Mouse (Mus musculus) spleen, adult 12 weeks (tissue): ENCODE measurements around the gene Wdr81.
A peak's percentile ranks its signal among the peaks of the same experiment; 100 is the strongest.
"Not testable (repeated sequence)": the region's sequence is repeated elsewhere in the genome, so short reads cannot be mapped to it uniquely, and the experiment has no call there.

ENCODE experiments used
- DNase-seq: peaks from one replicate; pipeline ENCODE4 v3.0.0; 2022; ENCODE audit warnings: low spot score

Gene Wdr81

DNA sequence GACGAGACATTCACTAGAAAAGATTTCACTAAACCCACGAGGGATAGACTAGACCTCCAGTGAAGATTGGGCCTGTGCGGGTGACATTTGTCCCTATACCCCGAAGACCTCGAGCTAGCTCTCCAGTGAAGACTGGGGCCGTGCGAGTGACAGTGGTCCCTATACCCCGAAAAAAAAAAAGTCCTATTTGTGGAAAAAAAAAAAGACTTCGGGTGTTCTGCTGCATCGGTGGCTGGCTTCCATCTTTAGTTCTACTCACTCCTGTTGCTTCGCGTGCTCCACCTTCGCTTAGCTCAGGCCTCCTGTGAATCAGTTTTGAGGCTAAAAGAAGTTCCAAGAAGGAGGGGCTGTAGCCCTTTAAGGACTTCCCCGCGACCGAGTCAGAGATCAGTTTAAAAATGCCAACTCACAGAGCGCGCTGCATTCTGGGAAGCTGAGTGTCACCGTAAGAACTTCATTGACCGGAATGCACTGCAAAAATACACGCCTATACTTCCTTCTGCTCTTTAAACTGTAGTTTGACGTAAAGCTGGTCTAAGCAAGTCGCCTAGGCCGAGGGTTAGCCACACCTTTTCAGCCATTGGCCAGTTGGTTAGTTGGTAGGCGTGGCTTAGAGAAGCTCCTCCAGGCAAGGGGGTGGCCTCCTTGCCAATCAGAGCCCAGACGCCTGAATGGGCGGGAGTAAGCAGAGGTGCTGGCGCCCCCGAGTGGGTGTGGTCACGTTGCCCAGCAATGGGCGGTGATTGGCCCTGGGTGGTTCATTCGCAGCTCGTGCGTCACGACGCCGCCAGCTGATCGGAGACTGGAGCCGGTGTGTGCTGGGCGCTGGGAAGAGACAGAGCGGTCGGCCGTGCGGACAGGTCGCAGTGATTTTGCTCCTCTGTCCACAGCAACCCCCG, 6.6 kb upstream of the Wdr81 start, which contains the start of gene Tlcd2:
Tlcd2 (plus strand) TSS at position 872 of the 899 bp plus-strand sequence.
- DNase-seq, result peak; percentile 98

DNA sequence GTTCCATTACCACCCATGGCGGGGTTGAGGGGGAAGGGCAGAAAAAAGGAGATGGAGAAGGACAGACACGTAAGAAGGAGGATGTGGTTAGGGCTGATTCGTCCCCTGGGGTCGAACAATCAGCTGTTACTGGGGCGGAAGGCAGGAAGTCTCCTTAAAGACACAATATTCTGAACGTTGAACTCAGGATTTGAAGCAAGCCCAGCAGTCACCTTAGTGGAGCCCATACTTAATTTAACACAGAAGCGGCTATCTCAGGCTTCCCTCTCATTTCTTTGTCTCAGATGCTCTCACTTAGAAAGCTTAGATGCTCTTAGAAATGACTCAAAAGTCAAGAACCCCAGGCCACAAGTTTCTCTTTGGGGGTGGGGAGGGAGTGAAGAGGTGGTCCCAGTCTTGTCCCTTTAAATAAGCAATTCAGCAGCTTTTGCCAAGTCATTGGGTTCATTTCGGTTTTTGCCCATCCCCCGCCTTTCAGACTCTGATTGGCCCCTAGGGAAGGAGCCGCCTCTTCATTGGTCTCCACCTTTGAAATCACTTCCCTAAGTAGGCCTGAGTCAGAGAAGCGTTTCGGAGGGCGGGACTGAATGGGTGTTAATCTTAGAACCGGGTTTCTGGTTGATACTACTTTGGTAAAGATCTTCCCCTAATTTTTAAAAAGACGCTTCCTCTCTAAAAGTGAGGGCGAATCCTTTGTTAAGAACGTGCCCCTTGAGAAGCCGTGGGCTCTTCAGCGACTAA, 5.8 kb upstream of the Wdr81 start:
- peak; percentile 83 for DNase-seq

DNA sequence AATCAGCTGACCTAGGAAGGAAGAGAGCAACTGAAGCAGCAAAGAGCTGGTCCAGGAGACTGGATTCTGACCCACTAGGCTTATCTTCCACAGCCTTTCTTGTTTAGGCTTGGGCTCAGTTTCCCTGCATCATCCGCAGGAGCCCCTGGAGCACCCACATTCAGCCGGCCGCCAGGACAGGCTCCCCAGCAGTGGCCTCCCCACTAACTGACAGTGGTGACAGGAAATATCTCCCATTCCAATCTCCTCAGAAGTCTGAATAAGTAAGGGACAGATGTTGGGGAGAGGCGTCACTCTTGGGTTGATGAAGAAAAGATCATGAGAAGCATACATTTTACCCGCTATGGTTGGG, 5.2 kb upstream of the Wdr81 start:
- DNase-seq, result no peak

GRCm38 (mm10) chr11:75459141-75459711, 4.7 kb upstream of the Wdr81 start:
- no peak for DNase-seq

DNA sequence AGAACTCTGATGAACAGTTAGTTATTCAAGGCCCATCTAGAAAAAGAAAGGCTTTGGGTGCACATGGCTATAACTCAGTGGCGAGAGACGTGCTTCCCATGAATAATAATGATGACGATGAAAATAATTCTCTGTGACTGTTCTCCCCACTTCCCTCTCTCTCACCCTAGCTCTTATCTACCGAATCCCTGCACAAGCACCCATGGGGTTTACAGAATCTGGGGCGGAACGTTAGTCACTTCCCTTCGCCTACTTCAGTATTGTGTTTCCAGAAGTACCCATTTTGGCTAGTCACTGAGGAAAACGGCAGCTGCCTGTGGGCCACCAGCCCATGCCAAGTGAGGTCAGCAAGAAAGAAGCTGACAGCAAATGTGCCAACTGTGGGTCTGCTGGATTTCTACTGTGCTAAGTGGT, 4.1 kb upstream of the Wdr81 start:
- no peak for DNase-seq

GRCm38 (mm10) chr11:75458169-75458568, 3.7 kb upstream of the Wdr81 start:
- DNase-seq, result peak; percentile 34

DNA sequence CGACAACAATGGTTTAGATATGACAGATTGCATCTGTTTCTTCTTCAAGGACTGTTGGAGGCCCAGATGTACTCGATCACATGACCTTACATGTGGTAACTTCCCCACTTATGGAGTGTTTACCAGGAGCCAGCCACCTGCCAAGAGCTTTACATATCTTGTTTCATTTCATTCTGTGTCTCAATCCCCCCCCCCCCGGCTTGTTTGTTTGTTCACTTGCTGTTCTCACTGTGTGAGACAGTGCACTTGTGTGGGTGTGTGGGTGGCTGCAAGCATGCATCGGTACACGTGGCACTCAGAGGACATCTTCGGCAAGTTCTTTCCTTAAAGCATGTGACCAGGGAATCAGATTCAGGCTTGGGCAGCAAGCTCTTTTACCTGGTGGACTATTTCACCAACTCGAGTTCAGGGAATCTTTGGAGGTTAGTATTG, 1.9 kb upstream of the Wdr81 start:
- DNase-seq, result no peak

- not testable (repeated sequence) for DNase-seq
Observed at GRCm38 (mm10) chr11:75455971-75456370, 1.5 kb upstream of the Wdr81 start.

DNA sequence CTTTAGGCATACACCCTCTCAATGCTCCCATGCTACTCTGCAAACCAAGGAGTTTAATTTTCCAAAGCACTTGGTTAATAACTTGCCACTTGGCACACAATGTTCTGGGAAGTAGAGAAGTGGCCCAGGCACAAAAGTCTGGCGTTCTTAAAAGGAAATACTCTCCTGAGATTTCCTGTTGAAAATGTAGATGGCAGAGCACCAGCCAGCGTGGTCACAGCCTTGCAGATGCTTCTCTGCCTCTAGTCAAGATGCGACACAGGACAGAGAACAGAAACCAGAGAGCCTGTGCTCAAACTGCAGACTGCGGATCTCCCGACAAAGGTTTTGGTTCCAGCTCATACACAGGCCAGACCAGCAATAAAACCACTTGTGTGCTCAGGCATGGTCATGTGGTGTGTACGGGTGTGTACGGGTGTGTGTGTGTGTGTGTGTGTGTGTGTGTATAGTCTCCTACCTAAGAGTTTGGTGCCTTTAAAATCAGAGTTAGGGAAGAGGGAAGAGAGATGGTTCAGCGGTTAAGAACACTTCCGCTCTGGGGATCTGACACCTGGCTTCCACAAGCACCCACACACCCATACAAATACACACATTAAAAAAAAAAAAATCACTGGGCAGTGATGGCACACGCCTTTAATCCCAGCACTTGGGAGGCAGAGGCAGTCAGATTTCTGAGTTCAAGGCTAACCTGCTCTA, 672 bp upstream of the Wdr81 start:
- DNase-seq, result peak; percentile 21

- DNase-seq, result no peak
Observed at GRCm38 (mm10) chr11:75452812-75453557, 1.5 kb downstream of the Wdr81 start.

GRCm38 (mm10) chr11:75452081-75452480, 2.4 kb downstream of the Wdr81 start:
- DNase-seq, result no peak

DNA sequence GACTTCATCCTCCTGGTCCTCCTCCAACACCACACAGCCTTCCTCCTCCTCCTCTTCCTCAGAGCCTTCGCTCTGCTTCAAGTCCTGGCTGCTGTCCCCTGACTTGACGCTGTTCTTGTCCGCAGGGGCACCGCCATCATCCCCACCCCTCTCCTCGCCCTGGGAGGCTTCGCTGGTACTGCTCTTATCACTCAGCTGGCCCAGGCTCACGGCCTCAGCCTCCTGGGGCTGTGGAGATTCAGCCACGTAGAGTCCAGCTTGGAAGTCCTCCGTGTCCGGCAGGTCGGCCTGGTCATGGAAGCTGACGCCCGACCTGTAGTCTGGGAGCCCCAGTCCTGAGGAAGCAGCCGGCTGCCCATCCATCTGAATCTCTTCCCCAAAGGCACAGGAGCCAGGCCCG, 3.6 kb downstream of the Wdr81 start:
- peak; percentile 40 for DNase-seq

GRCm38 (mm10) chr11:75450304-75450908, 4.1 kb downstream of the Wdr81 start:
- peak; percentile 49 for DNase-seq

DNA sequence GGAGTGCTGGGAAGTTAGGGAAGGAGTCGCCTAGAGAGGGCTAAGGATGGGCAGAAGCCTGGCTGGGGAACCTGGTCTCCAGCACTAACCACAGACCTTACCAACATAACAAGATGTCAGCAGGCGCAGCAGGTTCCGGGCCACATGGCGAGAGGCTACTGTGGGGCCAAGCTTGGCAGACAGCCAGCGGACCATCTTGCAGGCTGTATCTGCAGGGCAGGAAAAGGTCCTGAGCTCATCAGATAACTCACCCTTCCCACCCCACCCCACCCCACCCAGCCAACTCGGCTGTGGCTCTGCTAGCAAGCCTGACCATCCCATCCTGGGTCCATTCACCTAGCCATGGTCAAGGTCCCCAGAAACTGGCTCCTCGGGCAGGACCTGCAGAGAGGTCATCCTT, 4.8 kb downstream of the Wdr81 start:
- peak; percentile 75 for DNase-seq

DNA sequence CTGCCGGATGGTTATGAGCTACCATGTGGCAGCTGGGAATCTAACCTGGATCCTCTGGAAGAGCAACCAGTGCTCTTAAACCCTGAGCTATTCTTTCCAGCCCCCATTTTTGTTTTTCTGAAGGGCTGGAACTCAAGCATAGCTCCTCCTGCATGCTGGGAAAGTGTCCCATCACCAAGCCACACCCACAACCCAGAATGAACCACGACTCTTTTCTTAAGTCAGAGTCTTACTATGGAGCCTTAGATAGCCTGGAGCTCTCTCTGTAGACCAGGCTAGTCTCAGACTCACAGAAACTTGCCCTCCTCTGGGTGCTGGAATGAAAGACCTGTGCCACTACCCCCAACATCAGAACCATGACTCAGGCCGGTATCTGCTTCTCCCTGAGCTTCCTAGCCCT, 5.9 kb downstream of the Wdr81 start:
- no peak for DNase-seq

DNA sequence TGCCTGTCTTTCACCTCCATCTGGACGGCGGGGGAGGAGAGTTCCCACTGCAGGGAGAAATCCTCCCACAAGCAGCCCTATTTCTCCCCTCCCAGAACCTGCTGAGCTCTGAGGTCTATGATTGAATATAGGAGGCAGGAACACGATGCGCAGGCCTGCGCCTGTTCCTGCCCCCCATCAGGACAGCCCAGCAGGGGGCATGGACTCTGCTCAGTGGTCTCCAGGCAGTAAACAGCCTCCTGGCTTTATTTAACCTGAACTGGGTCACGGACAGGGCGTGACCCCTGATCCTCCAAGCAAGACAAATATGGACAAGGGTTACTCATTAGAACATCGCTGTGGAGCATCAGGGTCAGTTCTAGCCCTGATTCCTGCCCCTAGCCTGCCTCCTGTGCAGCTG, 10.8 kb downstream of the Wdr81 start:
- DNase-seq, result no peak

DNA sequence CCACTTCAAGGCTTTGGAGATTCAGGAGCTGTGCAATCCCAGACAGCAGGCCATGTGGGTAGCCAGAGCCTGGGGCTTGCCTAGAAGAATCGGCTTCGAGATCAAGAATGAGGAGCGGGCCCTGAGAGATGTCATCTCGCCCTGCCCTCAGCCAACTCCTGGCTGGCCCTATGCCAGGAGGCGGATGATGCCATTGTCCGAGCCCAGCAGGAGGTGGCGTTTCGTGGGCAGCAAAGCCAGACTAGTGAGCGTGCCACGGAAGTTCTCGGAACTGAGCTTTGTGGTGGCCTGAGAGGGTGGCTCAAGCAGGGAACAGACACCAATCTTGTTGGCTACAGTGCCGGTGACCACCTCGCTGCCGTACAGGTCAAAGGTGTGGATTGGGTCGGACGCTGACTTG, 12.9 kb downstream of the Wdr81 start:
- DNase-seq, result no peak

DNA sequence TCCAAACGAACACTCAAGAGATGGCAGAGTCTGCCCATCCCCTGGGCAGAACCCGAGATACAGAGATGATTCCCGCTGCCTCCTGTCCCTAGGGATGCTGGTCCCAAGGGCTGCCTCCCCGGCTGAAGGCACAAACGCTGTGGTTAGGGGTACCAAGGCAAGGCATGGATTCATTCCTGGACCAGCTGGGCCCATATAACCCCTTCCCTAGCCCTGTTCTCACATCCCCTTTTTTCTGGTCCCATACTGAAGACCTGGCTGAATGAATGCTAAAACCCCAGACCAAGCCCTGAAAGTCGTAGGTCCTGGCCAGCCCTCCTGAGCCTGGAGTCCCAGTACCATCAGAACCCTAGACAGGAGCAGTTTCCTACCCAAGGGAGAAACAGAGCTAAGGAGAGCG, 13.5 kb downstream of the Wdr81 start:
- no peak for DNase-seq

DNA sequence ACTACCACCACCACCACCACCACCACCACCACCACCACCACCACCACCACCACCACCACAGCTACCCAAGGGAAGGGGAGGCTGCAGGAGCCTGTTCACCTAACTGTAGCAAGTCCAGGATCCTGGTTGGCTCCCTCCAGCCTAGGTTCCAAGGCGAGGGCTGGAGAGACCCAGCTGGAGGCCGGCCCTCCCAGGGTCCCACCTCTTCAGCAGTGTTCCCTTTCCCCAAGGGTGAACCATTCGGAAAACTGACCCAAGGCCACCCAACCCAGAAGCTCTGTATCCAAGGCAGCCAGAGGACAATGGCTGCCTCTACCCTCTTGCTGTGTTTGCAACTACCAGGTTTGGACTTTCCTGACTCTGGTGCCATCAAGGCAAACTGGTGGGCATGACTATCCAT, 14.6 kb downstream of the Wdr81 start:
- DNase-seq, result no peak

DNA sequence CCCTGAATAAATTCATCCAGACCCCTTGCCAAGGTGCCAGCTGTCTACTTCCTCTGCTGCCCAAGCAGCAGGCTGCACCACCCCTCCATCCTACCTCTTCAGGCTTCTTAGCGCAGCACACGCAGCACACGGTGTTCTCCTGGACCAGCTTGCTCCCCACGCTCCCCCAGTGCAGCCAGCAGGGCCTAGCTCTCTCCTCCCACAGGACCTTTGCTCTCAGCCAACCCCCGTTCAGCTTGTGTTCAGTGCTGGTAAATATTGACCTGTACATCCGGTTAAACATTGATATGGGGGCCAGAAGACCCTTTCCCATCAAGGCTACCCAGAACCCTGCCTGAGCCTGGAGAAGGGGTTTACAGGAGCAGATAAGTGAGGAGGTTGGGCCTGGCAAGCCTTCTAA, 15.2 kb downstream of the Wdr81 start, which contains the start of gene Serpinf2:
Serpinf2 (minus strand) TSS at position 229 of the 400 bp plus-strand sequence.
- DNase-seq, result no peak

- DNase-seq, result no peak
Observed at GRCm38 (mm10) chr11:75438804-75439203, 15.7 kb downstream of the Wdr81 start.
